Mouse (Mus musculus) liver, embryonic 15.5 days (tissue): ENCODE data around the gene Mgat4e. TPM values are rescaled to one million over a fixed set of nuclear protein-coding genes. Genes with fewer than 3 reads are reported as not detected.

Source experiments
- ATAC-seq: fragments of 200-750 bp; cut with Nextera tagmentation; 2 replicates; pipeline ENCODE4 v1.8.0; 2017; ENCODE audit warnings: moderate number of reproducible peaks, mild to moderate bottlenecking, moderate library complexity; ENCODE audit not compliant: insufficient read depth
- H3K27ac ChIP-seq: fragments of 300-500 bp; sonication (generic); replicated peaks from 2 replicates; pipeline ENCODE4 v1.5.1; 2015; ENCODE audit warnings: mild to moderate bottlenecking, inconsistent platforms
- H3K27me3 ChIP-seq: fragments of 300-500 bp; sonication (generic); 2 replicates; pipeline ENCODE4 v1.6.1; 2015; ENCODE audit warnings: mild to moderate bottlenecking, inconsistent platforms
- H3K36me3 ChIP-seq: fragments of 300-500 bp; sonication (generic); replicated peaks from 2 replicates; pipeline ENCODE4 v1.6.1; 2015; ENCODE audit warnings: moderate library complexity, mild to moderate bottlenecking, inconsistent platforms
- H3K4me1 ChIP-seq: fragments of 300-500 bp; sonication (generic); replicated peaks from 2 replicates; pipeline ENCODE4 v1.6.1; 2015; ENCODE audit warnings: inconsistent platforms
- H3K4me2 ChIP-seq: fragments of 300-500 bp; sonication (generic); 2 replicates; pipeline ENCODE4 v1.6.1; 2015; ENCODE audit warnings: moderate library complexity, mild to moderate bottlenecking, inconsistent platforms
- H3K4me3 ChIP-seq: fragments of 300-500 bp; sonication (generic); replicated peaks from 2 replicates; pipeline ENCODE4 v1.5.1; 2015; ENCODE audit warnings: mild to moderate bottlenecking, inconsistent platforms
- H3K9ac ChIP-seq: fragments of 300-500 bp; sonication (generic); 2 replicates; pipeline ENCODE4 v1.6.1; 2015; ENCODE audit warnings: moderate library complexity, mild to moderate bottlenecking, inconsistent platforms
- H3K9me3 ChIP-seq: fragments of 300-500 bp; sonication (generic); replicated peaks from 2 replicates; pipeline ENCODE4 v1.6.1; 2016; ENCODE audit warnings: inconsistent platforms
- WGBS: fragments of 180-500 bp; shearing (Covaris S2); methylation state at CpG from one replicate; pipeline ENCODE4 v1.1.7; 2015; ENCODE audit warnings: mixed read lengths; ENCODE audit not compliant: insufficient replicate concordance; 5-methylcytosine and 5-hydroxymethylcytosine counted together
- polyA plus RNA-seq: library from polyadenylated mRNA; unstranded; fragments of >200 nt; fragmentation: Nextera tagmentation; extraction: Ambion mirVana; gene quantifications from 2 replicates; pipeline ENCODE4 v1.2.1, GENCODE M21; 2015

The Mgat4e gene
- polyA plus RNA-seq, 1 experiment from 2014 or later: not detected

- H3K4me1 ChIP-seq: peaks cover 21% of the 10 kb centered on the region
- H3K27me3 ChIP-seq: no peaks in the 10 kb centered on the region
- H3K4me2 ChIP-seq: no peak overlapping the region
- H3K4me3 ChIP-seq: no peak overlapping the region
- ATAC-seq: no peak
- no peaks in the 10 kb centered on the region for H3K36me3 ChIP-seq
- no peak overlapping the region for H3K27ac ChIP-seq
- 68% methylated on average over 1 of the region's 1 CpGs for WGBS
- H3K9ac ChIP-seq: no peak overlapping the region
- no peaks in the 10 kb centered on the region for H3K9me3 ChIP-seq
Measured at GRCm38 (mm10) chr1:134567511-134567910, 18.0 kb upstream of the Mgat4e start.

DNA sequence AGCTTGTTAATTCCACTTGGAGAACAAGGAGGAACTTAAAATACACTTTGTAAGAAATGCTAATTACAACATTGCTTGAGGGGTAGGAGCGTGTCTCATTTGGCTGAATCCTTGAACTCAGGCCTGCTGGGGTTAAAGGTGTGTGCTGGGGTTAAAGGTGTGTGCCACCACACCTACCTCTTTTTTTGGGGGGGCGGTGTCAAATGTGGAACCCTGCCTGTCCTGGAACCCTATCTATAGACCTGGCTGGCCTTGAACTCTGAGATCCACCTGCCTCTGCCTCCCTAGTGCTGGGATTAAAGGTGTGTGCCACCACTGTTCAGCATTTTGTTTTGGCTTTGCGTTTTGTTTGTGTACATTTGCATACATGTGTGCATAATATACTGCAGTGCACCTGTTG lies 14.2 kb upstream of the Mgat4e start:
- no peaks in the 10 kb centered on the region for H3K9me3 ChIP-seq
- H3K4me1 ChIP-seq: peaks cover 35% of the 10 kb centered on the region
- H3K4me2 ChIP-seq: no peak overlapping the region
- no peak overlapping the region for H3K27ac ChIP-seq
- no peak overlapping the region for H3K4me3 ChIP-seq
- H3K9ac ChIP-seq: no peak overlapping the region
- ATAC-seq: no peak
- no peaks in the 10 kb centered on the region for H3K36me3 ChIP-seq
- H3K27me3 ChIP-seq: no peaks in the 10 kb centered on the region
- 73% methylated on average over 3 of the region's 3 CpGs for WGBS

DNA sequence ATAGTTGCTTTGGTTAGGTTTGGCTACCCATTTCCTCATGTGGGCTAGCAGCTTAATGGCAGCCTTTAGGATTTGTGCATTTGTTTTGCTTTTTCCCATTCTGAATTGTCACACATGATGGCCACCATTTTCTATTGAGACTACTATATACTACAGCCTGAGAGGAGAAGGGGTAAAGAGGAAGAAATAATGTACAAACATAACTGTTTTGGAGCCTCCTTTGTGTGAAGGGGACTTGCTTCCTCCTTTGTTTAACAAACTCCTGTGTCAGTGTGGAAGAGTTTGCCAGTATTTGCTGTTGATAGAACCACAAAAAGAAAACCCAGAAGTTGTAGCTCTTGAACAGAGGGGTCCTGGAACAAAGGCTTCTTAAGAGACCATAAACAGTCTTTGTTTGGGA lies 13.0 kb upstream of the Mgat4e start:
- no peak for ATAC-seq
- Histone ChIP-seq H3K4me1 (peaks cover 38% of the 10 kb centered on the region), H3K9ac (no peak overlapping the region), H3K9me3 (no peaks in the 10 kb centered on the region), H3K27me3 (no peaks in the 10 kb centered on the region), H3K4me2 (peak overlapping the region; percentile 98), H3K36me3 (no peaks in the 10 kb centered on the region), H3K27ac (no peak overlapping the region), H3K4me3 (no peak overlapping the region)

DNA sequence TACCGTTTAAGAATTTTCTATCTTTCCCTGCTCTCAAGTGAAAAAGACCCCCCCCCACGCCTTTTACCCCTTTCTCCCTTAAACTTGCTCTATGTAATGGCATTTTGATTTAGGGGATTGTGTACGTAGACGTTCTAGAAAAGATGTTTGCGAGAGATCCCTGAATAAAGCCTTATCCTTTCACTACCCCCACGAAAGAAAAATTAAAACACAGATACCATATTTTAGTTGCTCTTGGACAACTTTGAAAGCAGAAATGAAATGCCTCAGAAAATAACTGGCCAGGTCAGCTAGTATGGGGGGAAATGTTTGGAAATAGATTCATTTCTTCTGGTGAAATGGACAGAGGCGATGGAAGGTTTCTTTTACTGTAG lies 12.3 kb upstream of the Mgat4e start:
- H3K4me3 ChIP-seq: peak overlapping the region; percentile 78
- no peak overlapping the region for H3K27ac ChIP-seq
- no peaks in the 10 kb centered on the region for H3K27me3 ChIP-seq
- 7% methylated on average over 7 of the region's 7 CpGs for WGBS
- H3K36me3 ChIP-seq: no peaks in the 10 kb centered on the region
- peaks cover 44% of the 10 kb centered on the region for H3K4me1 ChIP-seq
- peak overlapping the region; percentile 98 for H3K4me2 ChIP-seq
- ATAC-seq: no peak
- H3K9me3 ChIP-seq: no peaks in the 10 kb centered on the region
- peak overlapping the region; percentile 77; the same call in 1 of the 2 replicates for H3K9ac ChIP-seq

GRCm38 (mm10) chr1:134560801-134561769 lies 11.6 kb upstream of the Mgat4e start:
- no peaks in the 10 kb centered on the region for H3K36me3 ChIP-seq
- peaks cover 51% of the 10 kb centered on the region for H3K4me1 ChIP-seq

DNA sequence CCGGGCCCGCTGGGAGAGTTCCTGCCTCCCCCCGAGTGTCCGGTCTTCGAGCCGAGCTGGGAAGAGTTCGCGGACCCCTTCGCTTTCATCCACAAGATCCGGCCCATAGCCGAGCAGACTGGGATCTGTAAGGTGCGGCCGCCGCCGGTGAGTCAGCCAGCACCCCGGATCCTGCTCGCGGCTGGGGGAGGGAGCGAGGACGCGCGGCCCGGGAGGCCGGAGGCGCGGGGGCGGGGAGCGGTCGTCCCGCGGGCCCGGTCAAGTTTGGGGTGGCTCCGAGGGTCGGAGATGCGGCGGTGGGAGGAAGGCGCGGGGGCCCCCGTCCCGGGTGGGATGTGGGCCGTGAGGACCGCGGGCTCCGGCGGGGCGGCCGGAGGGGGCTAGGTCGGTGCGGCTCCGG lies 10.9 kb upstream of the Mgat4e start:
- Histone ChIP-seq H3K4me1 (peaks cover 58% of the 10 kb centered on the region), H3K4me3 (peak overlapping the region; percentile 78), H3K27me3 (no peaks in the 10 kb centered on the region), H3K4me2 (peak overlapping the region; percentile 98), H3K27ac (peak overlapping the region; percentile 60), H3K36me3 (no peaks in the 10 kb centered on the region), H3K9me3 (no peaks in the 10 kb centered on the region), H3K9ac (peak overlapping the region; percentile 77)
- ATAC-seq: peak; percentile 34
- WGBS: under 1% methylated on average over 50 of the region's 50 CpGs

More at GRCm38 (mm10) chr1:134560801-134561769, 11.6 kb upstream of the Mgat4e start:
- Histone ChIP-seq H3K9me3 (no peaks in the 10 kb centered on the region), H3K27ac (peak overlapping the region; percentile 61), H3K4me3 (peak overlapping the region; percentile 78), H3K9ac (peak overlapping the region; percentile 77), H3K27me3 (no peaks in the 10 kb centered on the region), H3K4me2 (peak overlapping the region; percentile 98)
- ATAC-seq: peak; percentile 16
- WGBS: under 1% methylated on average over 70 of the region's 76 CpGs

DNA sequence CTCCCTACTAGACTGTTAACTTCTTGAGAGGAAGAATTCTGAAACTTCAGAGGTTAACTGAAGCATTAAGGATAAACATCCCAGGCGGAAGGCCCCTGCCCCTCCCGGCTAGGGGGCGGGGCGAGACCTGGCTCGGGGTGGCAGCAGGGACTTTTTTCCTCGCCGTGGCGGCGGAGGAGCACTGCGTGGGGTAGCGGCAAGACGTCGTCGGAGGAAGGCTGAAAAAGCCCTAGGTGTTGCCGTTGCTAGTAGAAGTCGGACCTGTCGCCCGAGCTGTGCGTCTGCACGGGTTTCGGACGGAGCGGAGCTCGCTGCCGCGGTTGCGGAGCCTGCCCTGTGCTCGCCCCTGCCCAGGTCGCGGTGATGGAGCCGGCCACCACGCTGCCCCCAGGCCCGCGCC lies 10.5 kb upstream of the Mgat4e start, which contains the start of gene Kdm5b:
Gene Kdm5b, plus strand, starts transcription at position 196 of the 400 bp plus-strand sequence.
- H3K9me3 ChIP-seq: no peaks in the 10 kb centered on the region
- 0 out of 2 replicates have a peak, but pooled peaks have one; percentile 4 for ATAC-seq
- H3K4me1 ChIP-seq: peaks cover 62% of the 10 kb centered on the region
- H3K4me3 ChIP-seq: peak within 1 kb of the TSS; percentile 78
- H3K36me3 ChIP-seq: no peaks in the 10 kb centered on the region
- 0 out of 2 replicates have a peak, but pooled peaks cover 2% of the 10 kb centered on the region for H3K27me3 ChIP-seq
- peak within 1 kb of the TSS; percentile 98 for H3K4me2 ChIP-seq
- under 1% methylated on average over 34 of the region's 34 CpGs for WGBS
- peak within 1 kb of the TSS; percentile 61 for H3K27ac ChIP-seq
- peak within 1 kb of the TSS; percentile 77 for H3K9ac ChIP-seq

GRCm38 (mm10) chr1:134559226-134559625 lies 9.7 kb upstream of the Mgat4e start:
- no peak for ATAC-seq

DNA sequence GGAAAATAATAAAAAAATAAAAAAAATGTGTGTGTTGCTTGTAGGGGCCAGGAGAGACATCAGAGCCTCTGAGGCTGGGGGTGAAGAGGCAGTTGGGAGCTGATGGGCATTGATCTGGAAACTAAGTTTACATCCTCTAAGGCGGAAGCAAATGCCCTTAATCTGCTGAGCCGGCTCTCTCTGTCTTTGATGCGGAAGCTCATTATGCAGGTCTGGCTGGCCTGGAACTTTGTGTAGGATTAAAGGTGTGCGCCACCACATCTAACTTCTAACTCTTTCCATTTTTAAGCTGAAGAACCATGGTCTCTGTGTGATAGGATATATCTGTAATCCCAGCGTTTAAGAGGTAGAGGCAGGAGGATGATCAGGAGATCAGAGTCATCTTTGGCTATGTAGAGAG lies 9.0 kb upstream of the Mgat4e start:
- peaks cover 61% of the 10 kb centered on the region for H3K4me1 ChIP-seq
- H3K9ac ChIP-seq: no peak overlapping the region

More at GRCm38 (mm10) chr1:134559226-134559625, 9.7 kb upstream of the Mgat4e start:
- Histone ChIP-seq H3K4me1 (peaks cover 65% of the 10 kb centered on the region), H3K9me3 (no peaks in the 10 kb centered on the region), H3K9ac (no peak overlapping the region), H3K4me3 (no peak overlapping the region), H3K27me3 (0 out of 2 replicates have a peak, but pooled peaks cover 2% of the 10 kb centered on the region), H3K27ac (no peak overlapping the region; the same call in 1 of the 2 replicates), H3K36me3 (no peaks in the 10 kb centered on the region), H3K4me2 (no peak overlapping the region)
- 83% methylated on average over 3 of the region's 3 CpGs for WGBS

DNA sequence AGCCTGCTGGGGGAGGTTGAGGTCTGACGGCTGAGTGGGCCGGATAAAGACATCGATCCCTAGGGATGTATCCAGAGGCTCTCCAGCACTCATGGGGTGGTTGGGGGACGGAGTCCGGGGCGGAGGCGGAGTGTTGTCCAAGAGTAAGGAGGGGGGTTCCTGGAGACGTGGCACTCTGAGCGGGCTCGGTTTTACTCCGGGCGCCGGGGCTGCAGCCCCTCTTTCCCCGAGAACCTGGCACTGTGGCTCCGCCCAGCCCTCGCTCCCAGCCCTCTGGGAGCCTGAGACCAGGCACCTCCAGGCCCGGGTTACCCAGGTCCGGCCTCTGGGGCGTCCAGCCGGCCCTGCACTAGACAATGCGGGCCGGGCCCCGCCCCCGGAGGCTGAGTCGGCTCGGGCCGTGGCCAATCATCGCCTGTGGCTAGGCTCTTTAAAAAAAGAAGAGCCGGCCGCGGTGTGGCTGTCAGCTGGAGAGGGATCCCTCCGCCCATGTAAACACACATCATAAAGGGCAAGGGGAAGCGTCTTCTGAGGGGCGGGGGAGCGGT lies 7.3 kb upstream of the Mgat4e start:
- Histone ChIP-seq H3K4me1 (peaks cover 52% of the 10 kb centered on the region), H3K27ac (peak overlapping the region; percentile 53), H3K27me3 (0 out of 2 replicates have a peak, but pooled peaks cover 2% of the 10 kb centered on the region), H3K9ac (peak overlapping the region; percentile 61), H3K4me3 (peak overlapping the region; percentile 71), H3K36me3 (no peaks in the 10 kb centered on the region), H3K9me3 (no peaks in the 10 kb centered on the region), H3K4me2 (peak overlapping the region; percentile 98)
- peak; percentile 91 for ATAC-seq
- WGBS: under 1% methylated on average over 35 of the region's 35 CpGs

More for the DNA sequence above, 9.0 kb upstream of the Mgat4e start:
- no peak overlapping the region for H3K27ac ChIP-seq
- no peak for ATAC-seq
- WGBS: 69% methylated on average over 5 of the region's 5 CpGs
- H3K36me3 ChIP-seq: no peaks in the 10 kb centered on the region
- no peak overlapping the region for H3K4me3 ChIP-seq
- H3K9me3 ChIP-seq: no peaks in the 10 kb centered on the region
- no peak overlapping the region for H3K4me2 ChIP-seq
- H3K27me3 ChIP-seq: 0 out of 2 replicates have a peak, but pooled peaks cover 2% of the 10 kb centered on the region
